Mouse (Mus musculus): ENCODE data around the gene Arhgap44.

Arhgap44 gene

DNA sequence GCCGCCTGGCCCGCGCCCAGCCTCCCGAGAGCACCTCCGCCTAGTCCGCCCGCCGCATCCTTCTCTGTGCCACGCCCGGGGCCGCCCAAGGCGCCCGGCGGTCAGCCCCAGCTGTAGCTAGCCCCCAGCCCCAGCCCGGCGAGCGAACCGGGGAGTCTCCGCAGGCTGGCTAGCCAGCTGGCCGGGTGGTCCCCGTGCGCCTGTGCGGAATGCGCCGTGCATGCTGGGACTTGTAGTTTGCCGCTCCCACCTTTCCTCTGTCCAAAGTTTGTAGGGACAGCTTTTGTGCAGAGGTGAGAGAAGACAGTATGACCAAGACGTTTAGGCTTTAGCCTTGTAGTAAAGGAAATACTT lies at the start of gene Arhgap44:
Arhgap44 (minus strand) TSS at position 195 of the 354 bp plus-strand sequence.
- DNase-seq (ENCODE audit: low spot score): peak; percentile 72

DNA sequence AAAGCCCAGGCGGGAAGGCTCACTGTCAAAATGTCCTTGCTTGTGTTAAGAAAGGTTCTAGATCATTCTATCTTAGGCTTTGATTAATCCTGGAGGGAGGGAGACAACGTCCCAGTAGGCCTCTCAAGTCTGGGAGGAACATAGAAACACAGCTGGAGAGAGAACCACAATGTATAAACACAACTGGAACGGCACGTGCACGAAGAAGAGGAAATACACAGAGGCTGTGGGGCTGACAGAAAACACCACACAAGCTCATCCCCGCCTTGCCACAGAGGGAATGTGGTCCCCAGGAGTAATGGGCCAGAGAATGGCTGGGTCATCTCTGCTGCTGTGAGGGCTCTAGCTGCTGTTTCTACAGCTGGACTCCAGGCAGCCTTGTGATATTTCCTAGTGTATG lies 48.9 kb upstream of the Arhgap44 start:
- no peak for DNase-seq (ENCODE audit: low spot score)

DNA sequence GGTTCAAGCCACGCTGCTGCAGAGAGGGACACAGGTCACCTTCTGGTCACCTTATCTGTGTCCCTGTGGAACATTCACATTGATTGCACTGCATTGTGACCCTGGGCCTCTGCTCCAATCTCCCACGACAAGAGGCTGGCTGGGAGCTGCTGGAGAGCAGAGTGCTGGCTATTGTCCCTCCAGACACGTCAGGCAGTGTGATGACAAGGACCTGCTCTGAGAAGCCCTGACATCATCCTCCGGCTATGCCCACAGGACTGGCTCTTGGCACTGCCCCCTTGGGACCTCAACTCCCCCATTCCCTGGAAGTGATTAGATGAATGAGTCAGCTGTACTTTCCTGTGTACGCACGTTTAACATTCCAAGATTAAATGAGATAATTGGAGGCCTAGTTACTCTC lies 46.7 kb upstream of the Arhgap44 start:
- DNase-seq (ENCODE audit: low spot score): no peak

DNA sequence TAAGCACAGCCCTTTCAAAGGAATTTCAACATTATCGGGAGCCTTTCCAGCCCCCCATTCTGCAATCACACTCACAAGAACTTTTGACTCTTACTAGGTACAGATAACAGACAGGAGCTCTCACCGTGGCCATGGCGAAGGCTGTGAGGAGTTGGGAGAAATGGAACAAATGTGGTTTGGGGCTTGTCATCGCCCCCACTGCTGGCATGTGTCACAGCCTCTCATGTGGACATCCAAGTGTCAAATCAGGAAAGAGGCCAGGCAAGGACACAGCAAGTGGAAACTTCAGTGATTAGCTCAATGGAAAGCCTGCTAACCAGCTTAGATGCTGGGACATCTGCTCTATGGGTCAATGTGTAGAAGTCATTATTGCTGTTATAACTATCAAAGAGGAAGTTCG lies 42.5 kb upstream of the Arhgap44 start:
- no peak for DNase-seq (ENCODE audit: low spot score)

DNA sequence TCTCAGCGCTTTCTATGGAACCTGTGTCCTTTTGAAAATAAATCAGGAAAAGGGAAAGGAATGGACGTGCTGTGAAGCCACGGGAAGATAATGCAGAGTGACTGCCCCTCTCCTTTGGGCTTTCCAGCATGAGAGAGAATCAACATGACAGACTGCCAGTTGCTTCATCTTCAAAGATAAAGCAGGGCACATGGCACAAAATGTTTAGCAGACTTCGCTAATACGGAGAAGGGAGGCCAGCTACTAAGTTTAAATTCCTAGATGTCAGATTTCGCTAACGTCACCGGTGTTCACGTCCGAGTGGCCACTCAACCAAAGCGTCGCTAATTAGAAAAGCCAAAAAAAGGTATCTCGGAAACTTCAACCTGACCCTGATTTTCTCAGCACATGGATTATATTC lies 41.9 kb upstream of the Arhgap44 start:
- no peak for DNase-seq (ENCODE audit: low spot score)

DNA sequence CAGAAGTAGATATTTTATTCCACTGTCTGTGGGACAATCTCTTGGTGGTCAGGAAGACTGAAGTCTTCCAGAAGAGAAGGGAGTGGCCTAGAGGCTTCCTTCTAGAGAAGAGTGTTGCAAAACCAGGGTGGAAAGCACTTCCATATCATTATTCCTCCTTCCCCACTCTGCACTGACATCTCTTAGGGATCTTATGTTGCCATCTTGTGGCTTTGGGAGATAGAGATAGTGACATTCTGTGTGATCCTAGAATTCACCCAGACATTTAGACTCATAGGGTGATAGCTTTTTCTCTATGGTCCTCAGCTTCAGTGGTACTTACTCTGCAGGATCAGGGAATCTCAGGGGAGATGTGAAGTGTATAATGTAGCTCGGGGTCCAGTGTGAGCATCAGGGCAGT lies 40.3 kb upstream of the Arhgap44 start:
- no peak for DNase-seq (ENCODE audit: low spot score)

DNA sequence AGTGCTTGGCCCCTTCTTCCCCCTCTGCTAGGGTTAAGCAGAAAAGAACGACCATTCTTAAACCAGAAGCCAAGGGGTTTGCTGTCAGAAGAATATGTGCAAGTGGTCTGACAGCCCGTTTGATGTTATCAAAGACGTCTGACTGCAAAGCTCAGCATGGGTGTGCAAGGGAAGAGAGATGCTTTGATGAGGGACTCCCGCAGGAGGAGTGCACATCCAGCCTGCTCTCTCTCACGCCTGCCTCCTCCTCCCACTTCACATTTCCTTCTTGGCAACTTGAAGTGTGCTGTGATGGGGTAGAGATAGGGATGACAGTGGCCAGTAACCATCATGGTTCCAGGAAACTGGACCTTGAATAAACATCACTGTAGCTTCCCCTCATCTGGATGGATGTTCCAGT lies 39.5 kb upstream of the Arhgap44 start:
- DNase-seq (ENCODE audit: low spot score): no peak

DNA sequence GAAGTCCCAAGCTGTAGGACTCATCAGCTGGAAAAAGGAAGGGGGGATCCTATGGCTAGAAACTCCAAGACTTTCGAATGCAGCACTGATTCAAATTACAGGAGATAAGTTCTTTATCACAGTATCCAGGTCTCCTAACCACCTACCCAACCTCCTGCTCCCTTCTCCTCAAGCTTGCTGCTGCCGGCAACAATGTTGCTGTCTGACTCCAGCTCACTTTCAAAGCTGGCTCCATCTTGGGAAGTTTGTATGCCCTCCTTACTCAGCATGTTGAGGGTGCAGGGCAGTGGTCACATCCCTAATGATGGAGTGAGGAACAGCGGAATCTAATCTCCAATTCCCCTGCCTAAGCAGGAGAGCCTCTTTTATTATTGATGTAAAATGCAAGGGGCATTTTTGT lies 35.3 kb upstream of the Arhgap44 start:
- no peak for DNase-seq (ENCODE audit: low spot score)

DNA sequence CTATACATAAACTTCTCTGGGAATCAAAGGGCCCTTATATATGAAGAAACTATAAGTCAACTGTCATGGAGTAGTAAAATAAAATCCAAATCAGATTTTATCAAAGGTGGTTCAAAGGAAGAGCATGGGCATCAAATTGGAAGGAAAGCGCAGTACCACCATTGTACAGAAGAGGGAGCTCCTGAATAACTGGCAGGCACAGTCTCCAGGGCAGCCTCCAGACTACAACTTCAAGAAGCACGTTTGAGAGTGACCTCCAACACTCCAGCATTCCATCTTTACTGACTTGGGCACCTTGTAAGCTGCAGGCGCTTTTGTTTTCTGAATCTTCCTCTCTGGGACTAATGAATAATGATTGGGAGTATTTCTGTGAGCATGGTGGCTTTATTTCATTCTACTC lies 34.5 kb upstream of the Arhgap44 start:
- peak; percentile 24 for DNase-seq (ENCODE audit: low spot score)

DNA sequence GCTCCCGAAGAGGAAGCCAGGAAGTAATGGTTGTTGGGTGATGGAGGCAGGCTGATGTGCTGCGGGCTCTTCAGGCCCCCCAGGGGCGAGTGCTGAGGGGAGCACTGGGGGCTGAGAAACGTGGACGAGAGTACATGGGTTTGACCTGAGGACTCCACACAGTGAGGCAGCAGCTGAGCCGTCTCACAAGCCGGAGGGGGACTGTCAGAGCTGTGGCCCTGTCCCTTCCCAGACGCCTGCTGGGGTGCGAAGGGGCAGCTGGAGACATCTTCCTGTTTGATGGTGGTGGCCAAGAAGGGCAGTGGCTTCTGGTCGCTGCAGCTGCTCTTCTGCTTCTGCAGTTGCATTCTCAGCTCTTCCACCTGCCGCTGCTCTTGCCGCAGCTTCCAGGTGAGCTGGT lies 24.2 kb upstream of the Arhgap44 start:
- no peak for DNase-seq (ENCODE audit: low spot score)

DNA sequence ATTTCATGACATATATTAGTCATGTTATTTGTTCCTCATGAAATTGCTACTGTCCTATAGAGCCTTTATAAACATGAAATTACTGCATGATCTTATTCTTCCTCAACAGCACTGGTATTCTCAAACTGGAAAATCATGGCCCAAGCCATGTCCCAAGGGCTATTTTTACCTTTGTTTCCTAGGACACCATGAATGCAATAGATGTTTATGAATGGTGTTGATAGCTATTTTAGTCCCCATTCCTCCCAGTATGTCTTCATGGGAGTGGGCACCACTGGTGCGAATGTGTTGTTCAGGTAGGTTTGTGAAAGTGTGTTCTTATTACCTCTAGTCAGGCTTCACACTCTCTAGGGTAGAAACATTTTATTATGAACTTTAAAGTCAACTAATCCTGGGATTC lies 22.4 kb upstream of the Arhgap44 start:
- DNase-seq (ENCODE audit: low spot score): no peak

DNA sequence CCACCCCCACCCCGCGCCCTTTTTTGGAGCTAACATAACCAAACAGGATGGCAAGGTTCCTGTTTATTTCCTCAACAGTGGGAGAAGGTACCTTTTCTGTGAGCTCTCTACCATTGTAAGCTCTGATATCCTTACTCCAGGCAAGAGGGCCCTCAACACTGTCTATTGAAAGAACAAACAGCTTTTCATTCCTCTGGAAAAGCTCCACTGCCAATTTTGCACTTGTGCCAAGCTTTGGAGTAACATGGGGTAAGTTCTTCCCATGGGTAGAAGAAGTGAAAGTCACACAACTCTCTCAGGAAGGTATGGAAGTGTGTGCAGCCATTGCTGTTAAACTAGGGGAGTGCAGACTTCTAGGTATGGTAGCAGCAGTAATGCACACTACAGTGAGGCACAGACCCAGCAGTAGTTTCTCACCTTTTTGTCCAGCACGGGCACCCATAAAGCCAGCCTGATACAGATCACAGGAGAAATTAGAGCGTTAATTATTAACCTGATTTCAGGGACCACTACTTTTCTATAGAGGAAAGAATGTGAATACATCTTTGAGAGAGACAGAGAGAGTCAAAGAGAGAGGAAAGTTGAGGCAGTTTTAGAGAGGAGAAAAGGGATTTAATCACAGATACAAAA lies 7.5 kb upstream of the Arhgap44 start:
- DNase-seq (ENCODE audit: low spot score): no peak

DNA sequence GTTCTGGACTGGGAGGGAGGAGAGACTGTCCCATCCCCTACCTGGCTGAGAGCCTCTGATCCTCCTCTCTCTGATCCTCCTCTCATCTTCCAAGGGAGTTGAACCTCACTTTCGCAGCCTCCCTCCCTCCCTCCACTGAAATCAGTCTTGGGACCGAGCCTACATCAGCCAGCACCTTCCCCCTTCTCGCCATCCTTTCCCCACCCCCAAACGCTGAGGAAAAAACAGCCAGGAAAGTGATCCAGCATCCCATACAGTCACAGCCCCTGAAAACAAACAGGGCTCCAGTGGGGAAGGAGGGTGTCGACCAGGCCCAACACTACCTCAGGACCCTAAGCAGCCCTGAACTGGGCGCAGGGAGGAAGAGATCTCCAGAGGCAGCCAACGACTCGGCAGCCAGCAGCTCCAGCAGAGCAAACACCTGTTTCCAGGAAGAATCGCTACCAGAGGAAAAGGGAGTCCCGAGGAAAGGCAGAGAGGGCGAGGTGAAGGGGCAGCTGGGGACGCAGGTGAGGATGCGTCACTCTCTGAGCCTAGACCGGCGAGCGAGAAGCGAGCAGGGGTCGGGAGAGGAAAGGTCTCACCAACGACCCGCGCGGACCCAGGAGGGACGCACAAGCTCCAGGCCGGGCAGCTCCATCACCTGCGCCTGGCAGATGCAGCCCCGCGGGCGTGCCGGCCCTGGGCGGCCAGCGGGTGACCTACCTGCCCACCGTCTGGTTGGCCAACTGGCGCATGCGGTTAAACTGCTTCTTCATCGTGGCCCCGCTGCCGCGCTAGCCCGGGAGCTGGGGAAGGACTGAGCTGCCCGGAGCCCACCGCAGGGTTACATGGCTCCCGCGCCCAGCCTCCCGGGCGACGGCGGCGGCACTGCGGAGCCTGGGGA lies 637 bp downstream of the Arhgap44 start:
- peak; percentile 13 for DNase-seq (ENCODE audit: low spot score)

DNA sequence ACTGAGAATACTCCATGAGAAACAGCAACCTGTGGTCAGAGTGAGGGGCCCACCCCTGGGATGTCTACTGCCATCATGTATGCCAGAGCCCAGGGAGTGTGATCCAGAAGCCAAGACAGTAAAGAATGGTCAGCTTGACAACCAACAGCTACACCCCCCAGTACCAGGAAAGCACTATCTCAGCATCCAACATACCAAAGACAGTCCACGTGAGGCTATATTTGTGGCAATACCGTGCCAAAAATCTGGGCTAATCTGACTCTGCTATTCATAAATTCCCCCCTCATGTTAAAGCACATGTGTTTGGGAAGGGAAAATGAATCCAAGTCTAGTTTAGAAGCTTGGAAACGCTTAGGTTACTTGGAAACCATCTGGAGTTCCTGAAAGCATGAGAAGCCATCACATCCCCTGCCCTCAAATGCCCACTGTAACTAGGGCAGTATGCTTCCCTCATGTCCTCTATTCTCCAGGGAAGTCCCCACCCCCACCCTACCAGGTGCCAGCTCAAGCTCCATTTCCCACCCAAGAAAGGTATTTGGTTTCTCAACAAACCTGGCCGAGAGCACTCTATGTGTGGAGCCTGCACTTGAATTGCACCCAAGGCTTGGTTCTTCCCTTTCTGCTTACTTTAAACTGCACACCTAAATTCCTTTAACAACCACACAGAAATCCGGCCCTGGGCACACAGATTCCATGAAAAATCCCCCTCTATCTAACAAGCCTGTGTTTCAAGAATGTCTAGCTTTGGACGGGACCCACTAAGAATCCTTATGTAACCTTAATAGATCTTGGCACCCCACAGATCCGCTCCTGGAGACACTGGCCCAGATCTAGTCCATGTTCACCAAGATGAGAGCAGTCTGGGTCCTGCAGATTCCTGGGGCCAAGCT lies 1.5 kb downstream of the Arhgap44 start:
- DNase-seq (ENCODE audit: low spot score): no peak

DNA sequence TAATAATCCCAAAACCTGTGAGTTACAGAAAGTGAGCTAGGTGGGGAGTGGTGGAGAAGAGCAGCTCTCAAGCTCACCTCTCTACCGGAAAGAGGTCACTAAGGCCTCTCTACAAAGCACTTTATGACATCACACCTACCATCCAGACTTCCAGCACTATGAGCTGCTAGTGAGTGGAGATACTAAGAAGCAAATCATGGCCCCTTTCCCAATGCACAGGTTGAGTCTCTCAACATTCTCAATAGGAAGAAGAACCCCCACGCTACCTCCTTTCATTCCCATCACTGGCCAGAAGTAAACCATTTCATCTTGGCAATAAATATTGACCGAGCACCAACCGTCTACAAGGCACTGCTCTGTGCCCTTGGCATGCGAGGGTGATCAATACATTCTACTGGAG lies 3.0 kb downstream of the Arhgap44 start, which contains the start of gene 1700086D15Rik:
1700086D15Rik (minus strand) TSS at position 101 of the 400 bp plus-strand sequence.
- no peak for DNase-seq (ENCODE audit: low spot score)

DNA sequence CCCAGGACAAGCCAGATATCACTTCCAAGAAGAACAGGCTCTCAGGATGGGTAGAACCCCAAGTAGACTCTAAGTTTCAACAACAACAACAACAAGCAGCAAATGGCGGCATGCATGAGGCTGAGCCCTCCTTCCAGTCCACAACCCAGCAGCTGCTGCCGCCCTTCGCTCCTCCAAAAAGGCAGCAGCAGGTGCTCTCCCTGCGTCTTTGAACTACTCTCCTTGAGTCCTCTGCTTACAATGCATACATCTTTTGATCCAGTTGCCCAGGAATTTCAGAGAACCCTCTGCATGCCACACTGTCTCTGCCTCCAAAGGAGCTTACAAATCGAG lies 4.1 kb downstream of the Arhgap44 start:
- no peak for DNase-seq (ENCODE audit: low spot score)

DNA sequence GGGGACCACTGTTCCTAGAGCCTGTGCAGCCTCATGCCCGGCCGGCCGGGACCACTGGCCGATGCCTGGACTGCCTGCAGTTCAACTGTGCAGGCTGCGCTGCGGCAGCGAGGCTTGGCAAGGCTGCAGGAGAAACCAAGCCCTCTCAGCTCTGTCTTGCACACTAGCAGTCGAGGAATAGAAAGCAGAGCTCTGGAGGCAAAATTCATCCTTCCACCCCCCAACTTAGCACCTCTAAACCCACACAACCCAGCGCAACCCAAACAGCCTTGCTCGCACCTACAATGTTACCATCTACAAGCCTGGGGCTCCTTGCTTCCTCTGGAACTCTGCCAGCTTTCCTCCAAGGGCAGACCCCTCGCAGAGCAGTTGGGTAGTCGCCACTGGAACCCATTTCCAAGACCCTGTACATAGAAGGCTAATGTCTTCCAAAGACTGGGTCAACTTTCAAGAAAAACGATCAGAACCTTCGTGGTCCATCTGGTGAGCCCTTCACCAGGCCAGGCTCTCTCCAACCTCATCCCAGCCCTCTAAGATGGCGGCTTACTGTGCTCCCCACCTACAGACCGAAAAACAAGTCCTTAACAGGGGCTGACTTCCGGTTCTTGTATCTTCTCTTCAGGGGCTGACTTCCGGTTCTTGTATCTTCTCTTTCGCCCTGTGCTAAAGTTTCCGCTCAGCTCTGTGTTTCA lies 4.6 kb downstream of the Arhgap44 start:
- DNase-seq (ENCODE audit: low spot score): no peak

DNA sequence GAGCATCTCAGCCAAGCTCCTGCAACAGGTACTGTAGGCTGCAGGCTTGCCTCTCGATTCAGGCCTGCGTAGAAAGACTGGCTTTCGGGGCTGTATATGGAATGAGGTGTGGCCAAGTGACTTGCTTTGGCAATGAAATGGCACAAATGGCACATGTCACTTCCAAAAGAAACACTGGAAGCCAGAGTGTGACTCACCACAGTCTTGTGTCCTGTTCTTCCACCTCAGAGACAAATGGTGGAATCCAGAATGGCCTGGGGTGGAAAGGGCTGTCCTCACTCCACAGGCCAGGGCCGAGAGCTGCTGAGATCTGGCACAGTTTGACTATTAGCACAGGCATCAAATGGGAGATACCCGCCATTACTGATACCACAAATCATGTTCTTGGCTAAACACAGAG lies 9.8 kb downstream of the Arhgap44 start:
- DNase-seq (ENCODE audit: low spot score): no peak

DNA sequence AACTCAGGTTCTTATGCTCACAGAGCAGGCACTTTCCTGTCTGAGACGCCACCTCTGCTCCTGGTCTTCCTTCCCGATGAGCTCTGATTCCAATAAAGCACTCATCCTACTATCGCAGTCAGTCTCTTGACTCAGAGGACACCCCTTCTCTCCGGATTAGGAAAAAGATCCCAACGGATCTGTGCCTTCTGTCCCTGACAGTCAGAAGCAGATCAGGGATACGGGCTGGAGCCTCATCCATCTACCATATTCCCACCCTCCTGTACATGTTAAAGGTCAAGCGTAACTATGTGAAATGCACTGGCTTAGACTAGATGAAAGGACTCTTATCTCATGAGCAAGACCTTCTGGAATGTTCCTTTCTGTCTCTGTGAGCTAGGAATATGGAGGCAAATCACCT lies 14.3 kb downstream of the Arhgap44 start:
- no peak for DNase-seq (ENCODE audit: low spot score)

DNA sequence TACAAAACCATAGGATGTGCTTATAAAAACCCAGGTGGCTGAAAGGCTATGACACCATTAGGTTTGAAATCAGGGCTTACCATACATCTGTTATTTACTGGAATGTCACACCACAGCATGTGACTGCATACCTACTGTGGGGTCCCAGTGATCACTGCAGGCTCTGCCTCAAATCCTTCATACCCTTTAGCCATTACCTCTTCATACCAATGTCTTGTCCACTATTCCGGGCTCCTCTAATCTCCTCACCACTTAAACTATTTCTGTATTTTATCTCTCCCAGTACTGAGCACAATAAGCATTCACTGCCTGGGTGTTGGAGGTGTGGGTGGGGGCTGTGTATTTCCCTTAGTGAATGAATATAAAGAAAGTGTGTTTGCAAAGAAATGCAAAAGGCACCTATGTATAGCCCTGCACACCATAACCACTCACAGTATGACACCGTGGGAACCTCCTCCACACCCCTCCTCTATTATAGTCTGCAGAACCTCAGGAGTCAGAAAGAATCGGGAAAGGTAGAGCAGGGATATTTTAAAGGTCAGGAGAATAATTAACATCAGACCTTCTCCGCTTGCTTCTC lies 19.8 kb downstream of the Arhgap44 start:
- DNase-seq (ENCODE audit: low spot score): no peak

DNA sequence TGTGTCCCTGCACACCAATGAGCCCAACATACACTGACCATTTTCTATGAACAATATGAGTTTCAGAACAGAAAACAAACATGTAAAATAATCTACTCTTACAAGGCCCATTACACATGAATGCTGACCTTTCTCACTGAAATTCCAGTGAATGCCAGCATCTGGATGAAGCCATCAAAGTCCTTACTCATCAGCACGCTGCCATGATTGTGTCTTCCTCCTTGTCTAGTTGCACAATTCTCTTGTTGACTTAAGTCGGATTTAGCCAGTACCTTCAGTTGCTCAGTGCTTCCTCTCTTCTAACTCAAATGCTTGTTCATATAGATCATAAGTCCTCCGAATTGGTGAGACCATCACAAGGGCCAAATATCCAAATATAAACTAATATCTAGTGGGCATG lies 23.7 kb downstream of the Arhgap44 start:
- DNase-seq (ENCODE audit: low spot score): no peak

DNA sequence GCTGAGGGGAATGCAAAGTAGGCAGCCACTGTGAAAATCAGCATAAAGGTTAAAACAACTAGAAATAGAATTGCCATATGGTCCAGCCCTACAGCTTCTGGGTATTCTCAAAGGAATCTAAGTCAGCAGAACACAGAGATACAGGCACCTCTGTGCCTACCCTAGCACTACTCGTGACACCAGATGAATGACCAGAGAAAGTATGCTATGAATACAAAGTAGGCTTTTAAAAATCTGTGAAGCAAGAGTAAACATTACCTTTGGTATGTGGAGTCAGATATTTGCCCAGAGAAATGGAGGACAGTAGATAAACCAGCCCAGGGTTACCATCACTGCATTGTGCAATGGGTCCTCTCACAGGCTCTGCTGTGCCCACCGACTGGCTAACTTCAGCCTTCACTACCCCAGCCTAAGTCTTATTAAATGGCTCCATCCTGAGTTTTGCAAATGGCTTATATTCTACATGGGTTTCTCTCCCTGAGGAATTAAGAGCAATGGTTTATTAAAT lies 25.6 kb downstream of the Arhgap44 start:
- DNase-seq (ENCODE audit: low spot score): no peak

Data from yolk sac, embryonic 10.5 days (tissue).